Mouse (Mus musculus) gastrocnemius, adult 8-10 months (tissue): Measurements from ENCODE around the gene Cd9. TPM values are rescaled to one million over a fixed set of nuclear protein-coding genes. Genes with fewer than 3 reads are reported as not detected.
"Not testable (repeated sequence)": the region's sequence is repeated elsewhere in the genome, so short reads cannot be mapped to it uniquely, and the experiment has no call there.

Source experiments
- DNase-seq, 2 experiments: peaks; one replicate each; pipeline ENCODE4 v3.0.0; 2022; ENCODE audit warnings: low spot score in 2 of 2
- total RNA-seq, 4 experiments: library from RNA; stranded (reverse); gene quantifications; 2 replicates each; pipeline ENCODE4 v1.2.4; 2022

The Cd9 gene
- total RNA-seq, 4 experiments from 2014 or later, result 10.5 to 19.3 (median 15.0) TPM

- no peak for DNase-seq
Observed at GRCm38 (mm10) chr6:125503186-125503802, 8.7 kb upstream of the Cd9 start.

- DNase-seq, result peak in 1 of 2 experiments; percentile 38
Observed at GRCm38 (mm10) chr6:125498062-125498461, 3.5 kb upstream of the Cd9 start.

GRCm38 (mm10) chr6:125496417-125496816 lies 1.8 kb upstream of the Cd9 start:
- DNase-seq, result no peak

GRCm38 (mm10) chr6:125495361-125495760 lies 770 bp upstream of the Cd9 start:
- DNase-seq, result no peak

- DNase-seq, result peak in 1 of 2 experiments; percentile 30
Observed at GRCm38 (mm10) chr6:125493147-125493546, 1.4 kb downstream of the Cd9 start.

- DNase-seq, result no peak
Observed at GRCm38 (mm10) chr6:125492664-125493063, 1.9 kb downstream of the Cd9 start.

GRCm38 (mm10) chr6:125492033-125492432 lies 2.6 kb downstream of the Cd9 start:
- DNase-seq, result no peak

- no peak for DNase-seq
Observed at GRCm38 (mm10) chr6:125491393-125491792, 3.2 kb downstream of the Cd9 start.

GRCm38 (mm10) chr6:125489881-125490559 lies 4.6 kb downstream of the Cd9 start:
- no peak for DNase-seq

GRCm38 (mm10) chr6:125485589-125485988 lies 9.0 kb downstream of the Cd9 start:
- no peak for DNase-seq

- DNase-seq, result no peak
Observed at GRCm38 (mm10) chr6:125484721-125485120, 9.9 kb downstream of the Cd9 start.

- not testable (repeated sequence) for DNase-seq
Observed at GRCm38 (mm10) chr6:125484313-125484660, 10.3 kb downstream of the Cd9 start.

- no peak for DNase-seq
Observed at GRCm38 (mm10) chr6:125483515-125484312, 10.9 kb downstream of the Cd9 start.

- no peak for DNase-seq
Observed at GRCm38 (mm10) chr6:125482427-125482831, 12.2 kb downstream of the Cd9 start.

GRCm38 (mm10) chr6:125481667-125482390 lies 12.8 kb downstream of the Cd9 start:
- DNase-seq, result no peak

GRCm38 (mm10) chr6:125480396-125481361 lies 13.9 kb downstream of the Cd9 start:
- DNase-seq, result no peak

GRCm38 (mm10) chr6:125479359-125479758 lies 15.2 kb downstream of the Cd9 start:
- DNase-seq, result no peak

- DNase-seq, result no peak
Observed at GRCm38 (mm10) chr6:125478135-125479128, 16.2 kb downstream of the Cd9 start.
